Mouse (Mus musculus) stomach, embryonic 16.5 days (tissue): ENCODE measurements around the gene Gm128. TPM values are rescaled to one million over a fixed set of nuclear protein-coding genes. Genes with fewer than 3 reads are reported as not detected.
"Not testable (repeated sequence)": the region's sequence is repeated elsewhere in the genome, so short reads cannot be mapped to it uniquely, and the experiment has no call there.

ENCODE experiments used
- ATAC-seq: fragments of 200-750 bp; cut with Nextera tagmentation; 2 replicates; pipeline ENCODE4 v1.8.0; 2017; ENCODE audit warnings: moderate number of reproducible peaks, moderate TSS enrichment; ENCODE audit not compliant: insufficient read depth, low FRiP score
- H3K27ac ChIP-seq: fragments of 300-500 bp; sonication (generic); 2 replicates; pipeline ENCODE4 v1.5.1; 2014; ENCODE audit warnings: low read length
- H3K27me3 ChIP-seq: fragments of 300-500 bp; sonication (generic); 2 replicates; pipeline ENCODE4 v1.6.1; 2014; ENCODE audit warnings: low read length, control low read depth, mixed read lengths; ENCODE audit not compliant: control insufficient read depth, insufficient read depth
- H3K36me3 ChIP-seq: fragments of 300-500 bp; sonication (generic); 2 replicates; pipeline ENCODE4 v1.6.1; 2014; ENCODE audit warnings: low read length; ENCODE audit not compliant: control insufficient read depth, insufficient read depth
- H3K4me1 ChIP-seq: fragments of 300-500 bp; sonication (generic); 2 replicates; pipeline ENCODE4 v1.6.1; 2014; ENCODE audit warnings: low read length, control low read depth, mixed read lengths; ENCODE audit not compliant: control insufficient read depth, insufficient read depth
- H3K4me2 ChIP-seq: fragments of 300-500 bp; sonication (generic); 2 replicates; pipeline ENCODE4 v1.6.1; 2014; ENCODE audit warnings: low read depth, low read length, mixed read lengths
- H3K4me3 ChIP-seq: fragments of 300-500 bp; sonication (generic); replicated peaks from 2 replicates; pipeline ENCODE4 v1.5.1; 2014; ENCODE audit warnings: mild to moderate bottlenecking, low read length
- H3K9ac ChIP-seq: fragments of 300-500 bp; sonication (generic); 2 replicates; pipeline ENCODE4 v1.6.1; 2014; ENCODE audit warnings: low read length
- H3K9me3 ChIP-seq: fragments of 300-500 bp; sonication (generic); replicated peaks from 2 replicates; pipeline ENCODE4 v1.6.1; 2016; ENCODE audit warnings: low read length, control low read depth; ENCODE audit not compliant: control insufficient read depth
- WGBS: fragments of 180-500 bp; shearing (Covaris S2); extraction: QIAGEN DNeasy Blood & Tissue Kit; methylation state at CpG from one replicate; pipeline ENCODE4 v1.1.7; 2014; 5-methylcytosine and 5-hydroxymethylcytosine counted together
- polyA plus RNA-seq: library from polyadenylated mRNA; unstranded; fragments of >200 nt; fragmentation: Nextera tagmentation; extraction: Ambion mirVana; gene quantifications from 2 replicates; pipeline ENCODE4 v1.2.1, GENCODE M21; 2015

The Gm128 gene
- polyA plus RNA-seq, 1 experiment from 2014 or later, result 0.52 TPM

DNA sequence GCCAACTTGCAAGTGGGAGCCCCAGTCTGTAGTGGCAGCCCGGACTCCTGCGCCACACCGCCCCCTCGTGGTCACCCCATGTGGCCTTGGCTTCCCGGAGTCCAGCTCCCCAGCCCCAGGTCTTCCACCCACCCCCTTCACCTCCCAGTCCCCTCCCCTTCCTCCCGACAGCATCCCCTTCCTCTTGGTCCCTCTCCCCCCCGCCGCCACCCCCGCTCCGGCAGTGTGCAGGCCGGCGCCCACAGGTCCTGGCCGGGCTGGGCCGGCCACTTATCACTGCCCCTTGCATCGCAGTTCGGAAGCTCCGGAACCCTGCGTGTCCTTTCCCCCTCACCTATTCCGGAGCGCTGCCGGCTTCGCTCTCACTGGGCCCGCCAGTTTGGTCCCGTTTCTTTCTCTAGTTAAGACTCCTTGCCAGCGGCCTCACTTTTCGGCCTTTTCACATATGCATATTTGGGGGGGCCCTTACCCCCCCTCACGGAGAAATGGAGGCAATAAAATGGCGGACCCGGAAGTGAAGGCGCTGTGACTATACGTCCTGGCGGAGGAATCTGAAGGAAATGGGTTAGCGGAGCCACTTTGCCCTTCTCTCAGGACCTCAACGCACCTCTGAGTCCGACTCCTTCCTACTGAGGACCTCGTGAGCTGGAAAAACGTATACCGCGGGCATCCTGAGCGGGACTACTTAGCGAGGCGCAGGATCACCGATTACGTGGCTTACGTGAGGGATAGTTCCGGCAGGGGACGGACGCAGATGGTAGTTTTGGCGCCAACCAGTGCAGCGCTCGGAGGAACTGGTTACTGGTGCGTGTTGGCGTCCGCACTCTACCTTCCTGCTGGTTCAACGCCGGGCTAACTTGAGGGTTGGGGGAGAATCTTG, 23.9 kb downstream of the Gm128 start, which contains the start of gene Gabpb2:
Gene Gabpb2 (minus strand): TSS at position 662 of the 880 bp plus-strand sequence.
- Histone ChIP-seq H3K27ac (peak within 1 kb of the TSS; percentile 100), H3K4me1 (peaks cover 8% of the 10 kb centered on the region; the same call in 1 of the 2 replicates), H3K4me2 (peak within 1 kb of the TSS; percentile 71), H3K9ac (peak within 1 kb of the TSS; percentile 97), H3K36me3 (peaks cover 17% of the 10 kb centered on the region), H3K9me3 (no peaks in the 10 kb centered on the region), H3K27me3 (no peaks in the 10 kb centered on the region), H3K4me3 (peak within 1 kb of the TSS; percentile 92)
- peak; percentile 93 for ATAC-seq
- WGBS, result under 1% methylated on average over 56 of the region's 56 CpGs

DNA sequence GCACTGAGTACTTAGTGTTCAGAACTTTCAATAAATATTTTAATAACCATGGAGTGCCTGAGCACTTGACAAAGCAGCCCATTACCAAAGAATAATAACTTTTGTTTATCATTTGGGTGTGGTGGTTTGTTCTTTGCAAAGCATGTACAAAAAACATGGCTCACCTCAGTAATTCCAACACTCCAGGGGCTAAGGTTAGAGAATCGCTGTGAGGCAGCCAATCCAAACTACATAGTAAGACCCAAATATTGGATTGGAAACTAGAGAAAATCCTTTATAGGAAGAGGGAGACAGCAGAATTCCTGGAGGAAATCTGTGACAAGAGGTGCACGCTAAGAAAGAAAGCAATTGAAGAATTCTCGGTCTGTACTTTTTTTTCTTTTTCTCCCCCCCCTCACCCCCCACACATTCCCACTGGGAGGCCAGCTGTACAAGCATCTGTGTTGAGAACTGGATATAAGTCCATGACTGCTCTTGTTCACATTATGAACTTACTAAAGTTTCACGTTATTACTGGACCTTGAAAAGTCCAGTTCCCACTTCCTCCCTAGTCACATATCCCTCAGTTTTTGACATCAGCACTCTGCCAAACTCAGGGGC, 24.6 kb downstream of the Gm128 start:
- no peaks in the 10 kb centered on the region for H3K27me3 ChIP-seq
- H3K36me3 ChIP-seq, result peaks cover 17% of the 10 kb centered on the region
- no peaks in the 10 kb centered on the region for H3K9me3 ChIP-seq
- WGBS, result 13% methylated on average over 4 of the region's 4 CpGs
- peak overlapping the region; percentile 64 for H3K4me2 ChIP-seq
- H3K27ac ChIP-seq, result peak overlapping the region; percentile 100
- H3K4me3 ChIP-seq, result peak overlapping the region; percentile 92
- no peak; the same call in 1 of the 2 replicates for ATAC-seq
- peak overlapping the region; percentile 97 for H3K9ac ChIP-seq
- H3K4me1 ChIP-seq, result peaks cover 8% of the 10 kb centered on the region; the same call in 1 of the 2 replicates

DNA sequence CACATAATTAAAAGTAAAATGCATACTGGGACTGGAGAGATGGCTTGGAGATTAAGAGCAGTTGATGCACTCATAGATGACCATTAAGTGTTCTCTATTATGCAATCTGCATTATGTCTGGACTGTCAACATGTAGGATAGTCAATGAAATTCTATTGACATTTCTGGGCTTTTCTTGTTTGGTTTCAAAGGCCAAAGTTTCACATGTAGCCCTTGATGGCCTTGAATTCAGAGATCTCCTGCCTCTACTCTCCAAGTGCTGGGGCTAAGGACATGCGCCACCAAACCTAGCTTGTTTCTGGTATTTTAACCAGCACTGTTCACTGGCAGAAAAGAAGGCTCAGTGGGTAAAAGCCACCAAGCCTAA, 27.8 kb downstream of the Gm128 start:
- H3K4me2 ChIP-seq, result no peak overlapping the region
- no peak overlapping the region for H3K27ac ChIP-seq
- ATAC-seq, result no peak
- H3K4me3 ChIP-seq, result no peak overlapping the region
- H3K36me3 ChIP-seq, result peaks cover 7% of the 10 kb centered on the region; the same call in 1 of the 2 replicates
- no peak overlapping the region for H3K9ac ChIP-seq
- peaks cover 8% of the 10 kb centered on the region; the same call in 1 of the 2 replicates for H3K4me1 ChIP-seq
- H3K27me3 ChIP-seq, result no peaks in the 10 kb centered on the region
- no peaks in the 10 kb centered on the region for H3K9me3 ChIP-seq
- WGBS, result 90% methylated on average over 1 of the region's 1 CpGs

DNA sequence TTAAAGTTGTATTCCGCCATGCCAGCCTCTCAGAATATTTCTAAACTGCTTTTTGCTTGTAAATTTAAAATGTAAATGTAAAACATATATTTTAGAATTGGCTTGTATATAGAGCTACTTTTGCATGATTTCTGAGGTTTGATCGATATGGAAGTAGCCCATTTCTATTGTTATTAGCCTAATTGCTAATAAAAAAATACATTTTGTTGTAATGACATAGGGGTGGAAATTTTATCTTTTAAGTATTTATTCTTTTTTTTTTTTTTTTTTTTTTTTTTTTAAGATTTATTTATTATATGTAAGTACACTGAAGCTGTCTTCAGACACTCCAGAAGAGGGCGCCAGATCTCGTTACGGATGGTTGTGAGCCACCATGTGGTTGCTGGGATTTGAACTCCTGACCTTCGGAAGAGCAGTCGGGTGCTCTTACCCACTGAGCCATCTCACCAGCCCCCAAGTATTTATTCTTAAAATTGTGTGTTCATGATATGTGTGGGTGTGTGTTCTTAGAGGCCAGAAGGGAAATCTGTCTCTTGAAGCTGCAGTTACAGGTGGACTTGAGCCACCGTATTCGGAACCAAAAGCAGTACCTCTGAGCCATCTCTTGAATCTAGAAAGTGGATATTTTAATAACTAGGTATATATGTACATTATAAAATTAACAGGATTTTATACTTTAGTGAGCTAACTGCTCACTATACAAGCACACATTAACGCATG, 28.3 kb downstream of the Gm128 start:
- not testable (repeated sequence) for H3K4me2 ChIP-seq, H3K27ac ChIP-seq, H3K27me3 ChIP-seq, H3K36me3 ChIP-seq, H3K9me3 ChIP-seq, H3K4me3 ChIP-seq, ATAC-seq, H3K4me1 ChIP-seq, H3K9ac ChIP-seq
- 97% methylated on average over 7 of the region's 10 CpGs for WGBS

DNA sequence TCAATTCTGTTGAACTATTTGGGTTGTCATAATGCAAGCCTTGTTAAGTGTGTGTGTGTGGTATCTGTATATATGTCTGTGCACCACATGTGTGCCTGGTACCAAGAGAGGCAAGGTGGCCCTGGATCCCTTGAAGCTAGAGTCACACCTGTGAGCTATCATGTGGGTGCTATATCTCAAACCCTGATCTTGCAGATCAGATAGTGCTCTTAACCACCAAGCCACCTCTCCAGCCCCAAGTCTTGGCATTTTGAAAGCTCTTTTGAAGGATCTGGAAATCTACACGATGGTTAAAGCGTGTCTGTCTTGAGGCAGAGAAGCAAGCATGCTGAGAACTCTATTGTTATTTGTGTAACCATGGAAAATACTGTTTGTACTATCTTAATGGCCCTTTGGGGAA, 30.8 kb downstream of the Gm128 start:
- no peak overlapping the region for H3K9ac ChIP-seq
- no peaks in the 10 kb centered on the region for H3K4me1 ChIP-seq
- ATAC-seq, result no peak
- H3K4me2 ChIP-seq, result no peak overlapping the region
- H3K9me3 ChIP-seq, result no peaks in the 10 kb centered on the region
- no peaks in the 10 kb centered on the region for H3K27me3 ChIP-seq
- peaks cover 12% of the 10 kb centered on the region; the same call in 1 of the 2 replicates for H3K36me3 ChIP-seq
- no peak overlapping the region for H3K4me3 ChIP-seq
- H3K27ac ChIP-seq, result no peak overlapping the region
- WGBS, result 81% methylated on average over 2 of the region's 2 CpGs

DNA sequence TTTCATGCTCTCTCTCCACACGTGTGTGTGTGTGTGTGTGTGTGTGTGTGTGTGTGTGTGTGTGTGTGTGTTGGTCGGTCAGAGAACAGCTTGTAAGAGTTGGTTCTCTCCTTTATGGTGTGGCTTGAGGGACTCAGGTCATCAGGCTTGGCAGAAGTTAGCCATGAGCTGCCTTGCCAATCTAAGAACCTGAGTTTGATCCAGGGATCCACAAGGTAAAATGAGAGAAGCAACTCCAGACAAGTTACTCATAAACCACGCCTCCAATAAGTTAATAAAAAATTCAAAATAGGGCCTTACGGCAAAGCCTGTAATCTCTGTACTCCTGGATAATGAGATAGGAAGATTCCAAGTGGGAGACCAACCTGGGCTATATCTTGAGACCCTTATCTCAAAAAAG, 33.1 kb downstream of the Gm128 start:
- H3K9me3 ChIP-seq, result no peaks in the 10 kb centered on the region
- no peak overlapping the region for H3K4me2 ChIP-seq
- no peak overlapping the region for H3K4me3 ChIP-seq
- no peak for ATAC-seq
- peaks cover 12% of the 10 kb centered on the region for H3K36me3 ChIP-seq
- WGBS, result 90% methylated on average over 4 of the region's 4 CpGs
- H3K4me1 ChIP-seq, result no peaks in the 10 kb centered on the region
- no peak overlapping the region for H3K9ac ChIP-seq
- no peaks in the 10 kb centered on the region for H3K27me3 ChIP-seq
- no peak overlapping the region for H3K27ac ChIP-seq

DNA sequence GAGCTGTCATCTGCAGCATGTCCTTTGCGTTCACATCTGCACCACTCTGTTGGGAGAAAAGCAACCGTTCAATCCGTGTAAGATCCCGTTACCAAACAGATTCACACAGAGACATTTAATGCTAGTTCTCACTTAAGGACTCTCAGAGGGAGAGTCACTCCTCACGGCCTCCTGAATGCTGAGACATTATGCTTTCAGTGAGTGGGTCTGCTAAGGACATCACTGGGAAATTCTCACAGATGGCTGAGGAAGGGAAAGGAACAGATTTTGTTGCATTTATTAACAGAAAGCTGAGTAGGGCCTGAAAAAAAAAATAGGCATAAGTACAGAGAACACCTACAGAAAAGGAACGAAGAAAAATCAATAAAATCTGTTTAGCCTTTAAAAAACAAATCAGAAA, 37.5 kb downstream of the Gm128 start:
- no peaks in the 10 kb centered on the region for H3K4me1 ChIP-seq
- peaks cover 35% of the 10 kb centered on the region for H3K36me3 ChIP-seq
- H3K4me3 ChIP-seq, result no peak overlapping the region
- H3K9ac ChIP-seq, result no peak overlapping the region
- H3K27me3 ChIP-seq, result no peaks in the 10 kb centered on the region
- H3K4me2 ChIP-seq, result no peak overlapping the region
- no peaks in the 10 kb centered on the region for H3K9me3 ChIP-seq
- WGBS, result 89% methylated on average over 6 of the region's 6 CpGs
- ATAC-seq, result no peak
- no peak overlapping the region for H3K27ac ChIP-seq

DNA sequence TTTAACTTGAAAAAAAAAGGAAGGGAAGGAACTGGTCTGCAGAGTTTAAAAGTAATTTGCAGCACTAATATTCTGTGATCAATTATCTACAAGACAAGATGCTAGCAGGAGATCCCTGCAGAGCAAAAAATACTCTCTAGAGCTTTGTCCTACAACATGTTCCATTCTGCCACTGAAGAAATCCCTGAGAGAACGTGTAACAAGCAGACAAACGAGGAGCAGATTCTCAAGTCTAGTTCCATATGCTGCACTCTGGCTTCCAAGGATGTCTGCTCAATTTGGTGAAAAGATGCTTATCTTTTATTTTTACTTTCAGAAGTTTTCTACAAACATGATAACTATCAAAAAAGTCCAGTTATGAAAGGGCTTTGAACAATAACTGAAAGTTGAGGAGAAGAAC, 40.8 kb downstream of the Gm128 start:
- no peak for ATAC-seq
- 78% methylated on average over 2 of the region's 2 CpGs for WGBS
- no peak overlapping the region for H3K9ac ChIP-seq

DNA sequence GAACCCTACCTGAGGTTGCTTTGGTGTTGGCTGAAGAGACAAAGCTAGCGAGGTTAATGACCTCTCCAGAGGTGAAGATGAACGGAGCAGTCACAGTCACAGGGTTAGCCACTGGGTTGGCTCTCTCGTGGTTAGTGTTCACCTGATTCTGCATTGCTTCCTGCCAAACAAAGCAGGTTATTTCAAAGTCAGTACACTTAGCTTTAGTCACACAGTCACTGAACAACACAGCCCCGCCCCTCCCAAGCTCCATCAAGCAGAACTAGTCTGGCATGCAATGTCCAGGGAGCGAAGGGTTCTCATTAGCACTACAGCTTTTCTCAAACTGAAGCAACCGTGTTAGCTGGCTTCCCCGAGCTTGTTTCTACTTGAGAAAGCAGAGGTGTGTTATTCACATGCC, 41.3 kb downstream of the Gm128 start:
- H3K4me3 ChIP-seq, result no peak overlapping the region

More for the DNA sequence above, 40.8 kb downstream of the Gm128 start:
- Histone ChIP-seq H3K4me2 (no peak overlapping the region), H3K4me1 (no peaks in the 10 kb centered on the region), H3K27ac (peak overlapping the region; percentile 7; the same call in 1 of the 2 replicates), H3K27me3 (no peaks in the 10 kb centered on the region), H3K9me3 (no peaks in the 10 kb centered on the region), H3K36me3 (peaks cover 46% of the 10 kb centered on the region), H3K4me3 (no peak overlapping the region)

More for the DNA sequence above, 41.3 kb downstream of the Gm128 start:
- Histone ChIP-seq H3K27me3 (no peaks in the 10 kb centered on the region), H3K9me3 (no peaks in the 10 kb centered on the region), H3K36me3 (peaks cover 46% of the 10 kb centered on the region), H3K4me2 (no peak overlapping the region), H3K27ac (peak overlapping the region; percentile 58), H3K4me1 (no peaks in the 10 kb centered on the region), H3K9ac (no peak overlapping the region)
- ATAC-seq, result peak; percentile 33; the same call in 1 of the 2 replicates
- WGBS, result 81% methylated on average over 7 of the region's 7 CpGs
